Mouse (Mus musculus) cortical plate, adult 2 months (tissue): Measurements from ENCODE around the gene Ciita.

ENCODE experiments used
- CTCF ChIP-seq: fragments of 200-500 bp; IDR thresholded peaks from 2 replicates; pipeline ENCODE4 v1.5.1; 2011; ENCODE audit warnings: mild to moderate bottlenecking, control low read depth, low read length; ENCODE audit not compliant: insufficient read depth; ENCODE audit errors: extremely low read depth
- POLR2A ChIP-seq: fragments of 200-500 bp; IDR thresholded peaks from 2 replicates; pipeline ENCODE4 v1.6.1; 2011; ENCODE audit warnings: mild to moderate bottlenecking, low read length, control low read depth; ENCODE audit not compliant: insufficient read depth; ENCODE audit errors: extremely low read depth

- no peak for TF ChIP-seq CTCF
- TF ChIP-seq POLR2A: no peak
Measured at GRCm38 (mm10) chr16:10503058-10503457, 23.2 kb downstream of the Ciita start.
